Mouse (Mus musculus): Measurements from ENCODE around the gene Cers5. TPM values are rescaled to one million over a fixed set of nuclear protein-coding genes. Genes with fewer than 3 reads are reported as not detected.
"Not testable (repeated sequence)": the region's sequence is repeated elsewhere in the genome, so short reads cannot be mapped to it uniquely, and the experiment has no call there.

Cers5 gene
- total RNA-seq, 2 experiments from 2014 or later = 4.9 to 5.9 TPM

- intact Hi-C loops (cut with DNase I) = no loop called here
- DNase-seq = no peak
These were observed 59.1 kb downstream of the Cers5 start for GRCm38 (mm10) chr15:99713569-99713968.

GRCm38 (mm10) chr15:99712666-99713559 lies 59.8 kb downstream of the Cers5 start:
- intact Hi-C loops (cut with DNase I) = no loop called here
- DNase-seq = no peak

GRCm38 (mm10) chr15:99711491-99711890 lies 61.2 kb downstream of the Cers5 start:
- no peak for DNase-seq
- intact Hi-C loops (cut with DNase I) = no loop called here

GRCm38 (mm10) chr15:99710221-99711190 lies 62.2 kb downstream of the Cers5 start:
- intact Hi-C loops (cut with DNase I) = no loop called here
- DNase-seq = no peak

GRCm38 (mm10) chr15:99708176-99708575 lies 64.5 kb downstream of the Cers5 start:
- DNase-seq = no peak
- intact Hi-C loops (cut with DNase I) = no loop called here

GRCm38 (mm10) chr15:99705440-99706048 lies 67.1 kb downstream of the Cers5 start, which contains the start of gene Gm17349:
Gene Gm17349 (minus strand): TSS chr15:99705490.
- DNase-seq = peak; percentile 45 to 49
- intact Hi-C loops (cut with DNase I) = no loop called here

GRCm38 (mm10) chr15:99704881-99705280 lies 67.8 kb downstream of the Cers5 start:
- DNase-seq = no peak
- intact Hi-C loops (cut with DNase I) = no loop called here

GRCm38 (mm10) chr15:99704041-99704681 lies 68.5 kb downstream of the Cers5 start:
- DNase-seq = no peak
- intact Hi-C loops (cut with DNase I) = no loop called here

- intact Hi-C loops (cut with DNase I) = no loop called here
- DNase-seq = no peak
These were observed 69.0 kb downstream of the Cers5 start for GRCm38 (mm10) chr15:99703676-99704040.

- intact Hi-C loops (cut with DNase I) = no loop called here
- DNase-seq = no peak
These were observed 69.6 kb downstream of the Cers5 start for GRCm38 (mm10) chr15:99703104-99703503.

GRCm38 (mm10) chr15:99701999-99702900 lies 70.4 kb downstream of the Cers5 start, which contains the start of gene Smarcd1:
Gene Smarcd1 (plus strand): TSS chr15:99702129.
- peak; percentile 90 to 96 for DNase-seq
- intact Hi-C loops (cut with DNase I) = no loop called here

- intact Hi-C loops (cut with DNase I); DNase-seq: not testable (repeated sequence)
These were observed 71.1 kb downstream of the Cers5 start for GRCm38 (mm10) chr15:99701640-99701998.

GRCm38 (mm10) chr15:99700219-99701106 lies 72.2 kb downstream of the Cers5 start:
- DNase-seq = no peak
- intact Hi-C loops (cut with DNase I) = no loop called here

GRCm38 (mm10) chr15:99699715-99700114 lies 73.0 kb downstream of the Cers5 start:
- intact Hi-C loops (cut with DNase I) = no loop called here
- no peak for DNase-seq

- intact Hi-C loops (cut with DNase I) = no loop called here
- no peak for DNase-seq
These were observed 74.1 kb downstream of the Cers5 start for GRCm38 (mm10) chr15:99698533-99699085.

- DNase-seq = no peak
- intact Hi-C loops (cut with DNase I) = no loop called here
These were observed 75.4 kb downstream of the Cers5 start for GRCm38 (mm10) chr15:99697309-99697708.

- no peak for DNase-seq
- intact Hi-C loops (cut with DNase I) = no loop called here
These were observed 80.7 kb downstream of the Cers5 start for GRCm38 (mm10) chr15:99691976-99692375.

GRCm38 (mm10) chr15:99690924-99691323 lies 81.8 kb downstream of the Cers5 start:
- no peak for DNase-seq
- intact Hi-C loops (cut with DNase I) = no loop called here

Measured in gastrocnemius, postnatal 36 days (tissue).